ENCODE assay signal across 8 mouse cellular contexts in genomic region chrX:134756434-134757292, GRCm38 (mm10). TPM values are rescaled to one million over a fixed set of nuclear protein-coding genes. Genes with fewer than 3 reads are reported as not detected.
DNase-seq lines count a peak whose midpoint lies in the region; ATAC-seq and TF ChIP-seq lines count a peak whose summit lies in the region.

Gene Armcx3 (plus strand): TSS chrX:134756595.

- peak; percentile 78 for ATAC-seq in granulocyte monocyte progenitor cell, adult 5-6 weeks (replicated peaks; ENCODE audit: poor library complexity, severe bottlenecking)
- ATAC-seq in intestine, postnatal 0 days: peak; percentile 87
- peak; percentile 92 for ATAC-seq in midbrain, embryonic 11.5 days (ENCODE audit: low FRiP score)

- no peak for TF ChIP-seq CTCF in intestine, postnatal 0 days (IDR thresholded peaks at IDR 0.05; ENCODE audit: low read depth)
- no peak for TF ChIP-seq CTCF in small intestine, adult 2 months (IDR thresholded peaks at IDR 0.05; ENCODE audit: extremely low read depth, insufficient read length, insufficient replicate concordance, low read depth, low read length)

- H3K9me3 ChIP-seq in intestine, postnatal 0 days (ENCODE audit: control insufficient read depth): no peaks in the 10 kb centered on the region
- H3K9me3 ChIP-seq in limb, embryonic 10.5 days (replicated peaks): no peaks in the 10 kb centered on the region
- H3K9me3 ChIP-seq in midbrain, embryonic 11.5 days (ENCODE audit: control insufficient read depth, low read length): no peaks in the 10 kb centered on the region

- H3K9ac ChIP-seq in intestine, postnatal 0 days (ENCODE audit: low read depth, low read length): peak within 1 kb of the TSS; percentile 60
- H3K9ac ChIP-seq in midbrain, embryonic 11.5 days (ENCODE audit: low read length): peak within 1 kb of the TSS; percentile 74

- 23% methylated on average over 46 of the region's 46 CpGs for WGBS in intestine, postnatal 0 days
- WGBS in limb, embryonic 10.5 days: 14% methylated on average over 45 of the region's 46 CpGs
- WGBS in midbrain, embryonic 11.5 days: 19% methylated on average over 43 of the region's 46 CpGs
- WGBS in small intestine, adult 2 months: 14% methylated on average over 46 of the region's 46 CpGs

- peak within 1 kb of the TSS; percentile 60 for H3K27ac ChIP-seq in intestine, postnatal 0 days (ENCODE audit: low read depth, low read length)
- peak within 1 kb of the TSS; percentile 84 for H3K27ac ChIP-seq in limb, embryonic 10.5 days
- 0 out of 2 replicates have a peak within 1 kb of the TSS, but pooled peaks have one; percentile 30 for H3K27ac ChIP-seq in midbrain, embryonic 11.5 days (ENCODE audit: low read depth, low read length)
- H3K27ac ChIP-seq in small intestine, adult 2 months (ENCODE audit: insufficient read depth, low read depth, low read length): no peak within 1 kb of the TSS; the same call in 1 of the 2 replicates

- H3K27me3 ChIP-seq in intestine, postnatal 0 days (replicated peaks; ENCODE audit: control insufficient read depth, insufficient read depth, low read length): no peaks in the 10 kb centered on the region
- H3K27me3 ChIP-seq in limb, embryonic 10.5 days (ENCODE audit: low read depth, poor library complexity, severe bottlenecking): peaks cover 69% of the 10 kb centered on the region
- peaks cover 12% of the 10 kb centered on the region for H3K27me3 ChIP-seq in midbrain, embryonic 11.5 days (ENCODE audit: control insufficient read depth, insufficient read depth, low read length)
- no peaks in the 10 kb centered on the region for H3K27me3 ChIP-seq in small intestine, adult 2 months (ENCODE audit: control insufficient read depth, insufficient read depth, low read length)

- TF ChIP-seq POLR2A in small intestine, adult 2 months (IDR thresholded peaks at IDR 0.05; ENCODE audit: low read depth, low read length): no peak

- peak within 1 kb of the TSS; percentile 60 for H3K4me3 ChIP-seq in intestine, postnatal 0 days (ENCODE audit: low read depth, low read length)
- peak within 1 kb of the TSS; percentile 60 for H3K4me3 ChIP-seq in limb, embryonic 10.5 days
- H3K4me3 ChIP-seq in midbrain, embryonic 11.5 days (ENCODE audit: low read depth, low read length): peak within 1 kb of the TSS; percentile 55
- peak within 1 kb of the TSS; percentile 91 for H3K4me3 ChIP-seq in small intestine, adult 2 months (ENCODE audit: low read depth, low read length)

- no peaks in the 10 kb centered on the region for H3K36me3 ChIP-seq in intestine, postnatal 0 days (ENCODE audit: control insufficient read depth, insufficient read depth)
- H3K36me3 ChIP-seq in limb, embryonic 10.5 days: no peaks in the 10 kb centered on the region
- no peaks in the 10 kb centered on the region for H3K36me3 ChIP-seq in midbrain, embryonic 11.5 days (ENCODE audit: control insufficient read depth, insufficient read depth, low read length)
- H3K36me3 ChIP-seq in small intestine, adult 2 months (ENCODE audit: control insufficient read depth, insufficient read depth, low read length): no peaks in the 10 kb centered on the region

- peak within 1 kb of the TSS; percentile 63 for H3K4me2 ChIP-seq in intestine, postnatal 0 days (replicated peaks; ENCODE audit: low read depth)
- peak within 1 kb of the TSS; percentile 47 for H3K4me2 ChIP-seq in midbrain, embryonic 11.5 days

- peak; percentile 18 for DNase-seq in urinary bladder, adult 18-20 months (ENCODE audit: low spot score in 2 of 2)
- no peak for DNase-seq in urinary bladder, postnatal 10 days (ENCODE audit: low spot score)
- peak; percentile 55 for DNase-seq in embryo, embryonic 9.5 days (ENCODE audit: extremely low spot score)
- DNase-seq in limb, embryonic 10.5 days (ENCODE audit: low spot score): peak; percentile 67
- DNase-seq in midbrain, embryonic 11.5 days (ENCODE audit: low spot score, missing footprints): peak; percentile 89

- no peaks in the 10 kb centered on the region for H3K4me1 ChIP-seq in intestine, postnatal 0 days (replicated peaks; ENCODE audit: control insufficient read depth, insufficient read depth, low read length)
- peaks cover 15% of the 10 kb centered on the region for H3K4me1 ChIP-seq in limb, embryonic 10.5 days
- peaks cover 5% of the 10 kb centered on the region; the same call in 1 of the 2 replicates for H3K4me1 ChIP-seq in midbrain, embryonic 11.5 days (ENCODE audit: control insufficient read depth, insufficient read depth, low read length)
- H3K4me1 ChIP-seq in small intestine, adult 2 months (ENCODE audit: control insufficient read depth, insufficient read depth, insufficient read length, low read length): no peaks in the 10 kb centered on the region

RNA-seq across cellular contexts. Expression of gene Armcx3, which starts in this region (rescaled TPM):
- 27.7 and 30.1 TPM in 2 replicates for total RNA-seq in granulocyte monocyte progenitor cell, adult 5-6 weeks (2014; fragmentation: Nextera tagmentation)
- 29.2 and 32.9 TPM in 2 replicates for total RNA-seq in granulocyte monocyte progenitor cell, adult 5-6 weeks (2017)
- 38.1 and 38.6 TPM in 2 replicates for polyA plus RNA-seq in intestine, postnatal 0 days (2015; fragmentation: Nextera tagmentation; extraction: Ambion mirVana)
- 35.4 and 47.4 TPM in 2 replicates for polyA plus RNA-seq in limb, embryonic 10.5 days (2016; fragmentation: Nextera tagmentation; extraction: Ambion mirVana)
- 58.7 and 65.9 TPM in 2 replicates for polyA plus RNA-seq in midbrain, embryonic 11.5 days (2014; fragmentation: Nextera tagmentation; extraction: Ambion mirVana)
- 0.42 TPM in 2 replicates for polyA plus RNA-seq in small intestine, adult 2 months (2012; rRNA removed)

Comparison
In these comparisons a context has a peak if more than half of its experiments do, and no peak if none do; other contexts are left out.
1. RNA of gene Armcx3 (polyA plus RNA-seq): 58.7 to 65.9 TPM in midbrain, embryonic 11.5 days, 35.4 to 47.4 TPM in limb, embryonic 10.5 days and 38.1 to 38.6 TPM in intestine, postnatal 0 days; 0.42 TPM in small intestine, adult 2 months; every median in the first group is over 10 times any median in the second.
2. Peak in every context shown above with its lines, with median percentiles within 50 percentile points of each other: ATAC-seq and H3K4me3 ChIP-seq.